Mouse (Mus musculus): ENCODE results near the gene Twf2. TPM values are rescaled to one million over a fixed set of nuclear protein-coding genes. Genes with fewer than 3 reads are reported as not detected.

Twf2 gene
- polyA plus RNA-seq, 2 experiments, result 14.9 to 18.7 TPM

DNA sequence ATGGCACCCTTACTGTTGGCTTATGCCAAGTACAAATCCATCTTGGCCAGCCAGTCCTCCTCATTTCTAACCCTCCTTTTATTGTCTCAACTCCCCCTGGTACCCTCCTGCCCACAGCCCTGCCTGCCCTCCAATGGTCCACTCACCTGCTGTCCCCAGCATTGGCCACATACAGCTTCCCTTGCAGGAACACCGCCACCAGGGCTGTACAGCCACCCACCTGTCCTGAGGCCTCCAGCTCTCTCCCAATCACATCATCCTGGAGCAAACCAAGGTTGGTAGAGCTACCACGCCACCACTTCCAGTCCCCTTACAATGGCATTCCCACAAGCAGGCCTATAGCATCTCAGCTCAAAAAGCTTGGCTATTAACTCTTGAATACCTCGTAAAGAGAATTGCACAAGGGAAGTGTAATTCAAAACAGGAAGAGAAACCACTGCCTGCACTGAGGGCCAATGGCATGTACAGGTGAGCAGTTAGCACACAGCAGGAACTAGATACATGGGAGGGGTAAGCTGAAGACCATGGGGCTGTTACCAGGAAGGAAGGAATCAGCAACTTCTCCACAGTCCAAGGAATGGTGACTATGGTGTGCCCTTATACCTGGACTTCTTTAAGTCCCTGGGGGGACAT is 5.7 kb upstream of the Twf2 start:
- H3K36me3 ChIP-seq (replicated peaks; ENCODE audit: control insufficient read depth, insufficient read depth, low read depth), result peaks cover 5% of the 10 kb centered on the region; the same call in 1 of the 2 replicates
- H3K9me3 ChIP-seq (ENCODE audit: control insufficient read depth, low read length), result no peaks in the 10 kb centered on the region
- no peak overlapping the region for H3K9ac ChIP-seq (replicated peaks)
- TF ChIP-seq CTCF (IDR thresholded peaks at IDR 0.05; ENCODE audit: low read depth) (no peak), EP300 (IDR thresholded peaks at IDR 0.05; ENCODE audit: low read depth) (no peak)
- no peak overlapping the region for H3K4me3 ChIP-seq (ENCODE audit: insufficient read depth in 1 of 2, low read depth in 2 of 2, low read length in 2 of 2)
- no peaks in the 10 kb centered on the region for H3K27me3 ChIP-seq (ENCODE audit: control insufficient read depth, insufficient read depth, low read length)
- ATAC-seq (ENCODE audit: insufficient read depth), result no peak
- peaks cover 0 to 11% of the 10 kb centered on the region in 2 experiments; a peak in 3 of 4 replicates for H3K4me1 ChIP-seq (replicated peaks; ENCODE audit: control insufficient read depth in 2 of 2, insufficient read depth in 2 of 2, low read length in 1 of 2)
- H3K27ac ChIP-seq, result no peak overlapping the region
- 74% methylated on average over 3 of the region's 3 CpGs for WGBS (ENCODE audit: insufficient replicate concordance)
- no peak for DNase-seq (ENCODE audit: low read depth in 3 of 3, low spot score in 3 of 3)
- H3K4me2 ChIP-seq (ENCODE audit: low read depth), result no peak overlapping the region

DNA sequence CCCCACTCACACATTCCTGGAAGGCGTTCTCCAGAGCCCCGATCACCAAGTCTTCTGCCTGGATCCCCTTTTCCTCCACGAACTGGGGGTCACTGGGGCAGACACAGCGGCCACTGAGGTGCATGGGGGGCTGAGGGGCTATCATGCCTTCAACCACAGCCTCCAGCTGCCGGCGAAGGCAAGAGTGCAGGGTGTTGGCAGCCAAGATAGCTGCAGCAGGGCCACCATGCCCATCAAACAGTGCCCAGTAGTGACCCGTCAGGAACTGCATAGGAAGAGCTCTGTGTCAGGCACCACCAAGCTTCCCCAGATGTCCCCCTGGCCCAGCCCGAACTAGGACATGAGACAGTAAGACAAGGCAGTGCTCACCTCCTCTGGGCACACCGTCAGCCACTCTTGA is 5.2 kb upstream of the Twf2 start:
- no peaks in the 10 kb centered on the region for H3K9me3 ChIP-seq (ENCODE audit: control insufficient read depth, low read length)
- DNase-seq (ENCODE audit: low read depth in 3 of 3, low spot score in 3 of 3), result no peak
- H3K9ac ChIP-seq (replicated peaks), result no peak overlapping the region
- H3K4me2 ChIP-seq (ENCODE audit: low read depth), result peak overlapping the region; percentile 76; the same call in 1 of the 2 replicates
- 76% methylated on average over 9 of the region's 9 CpGs for WGBS (ENCODE audit: insufficient replicate concordance)
- no peaks in the 10 kb centered on the region; the same call in 1 of the 2 replicates for H3K36me3 ChIP-seq (replicated peaks; ENCODE audit: control insufficient read depth, insufficient read depth, low read depth)
- ATAC-seq (ENCODE audit: insufficient read depth), result no peak
- H3K4me3 ChIP-seq (ENCODE audit: insufficient read depth in 1 of 2, low read depth in 2 of 2, low read length in 2 of 2), result no peak overlapping the region
- no peaks in the 10 kb centered on the region for H3K27me3 ChIP-seq (ENCODE audit: control insufficient read depth, insufficient read depth, low read length)
- no peak overlapping the region for H3K27ac ChIP-seq
- H3K4me1 ChIP-seq (replicated peaks; ENCODE audit: control insufficient read depth in 2 of 2, insufficient read depth in 2 of 2, low read length in 1 of 2), result peaks cover 0 to 13% of the 10 kb centered on the region in 2 experiments; a peak in 3 of 4 replicates
- TF ChIP-seq CTCF (IDR thresholded peaks at IDR 0.05; ENCODE audit: low read depth), result no peak
- TF ChIP-seq EP300 (IDR thresholded peaks at IDR 0.05; ENCODE audit: low read depth), result no peak

DNA sequence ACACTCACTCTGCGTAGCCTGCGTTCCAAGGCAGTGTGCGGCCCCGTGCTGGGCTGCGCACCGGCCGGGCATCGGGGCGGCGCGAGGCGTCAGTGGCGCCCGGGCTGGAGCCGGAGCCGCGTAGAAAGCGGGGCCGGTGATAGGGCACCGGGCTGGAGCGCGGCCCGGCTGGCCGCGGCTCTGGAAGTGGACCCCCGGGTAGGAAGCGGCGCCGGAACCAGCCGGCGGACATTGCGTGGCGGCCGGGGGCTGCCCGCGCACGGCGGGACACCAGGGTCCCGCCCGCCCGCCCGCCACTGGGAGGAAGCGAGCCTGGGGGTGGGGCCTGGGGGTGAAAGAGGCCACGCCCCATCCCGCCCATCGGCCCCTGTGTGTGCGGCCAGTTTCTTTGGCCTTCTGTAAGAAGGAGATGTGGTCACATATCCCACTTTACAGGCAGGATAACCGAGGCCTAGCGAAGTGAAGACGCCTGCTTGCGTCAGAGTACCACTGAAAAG is 3.9 kb upstream of the Twf2 start:
- ATAC-seq (ENCODE audit: insufficient read depth) (peak; percentile 64), DNase-seq (ENCODE audit: low read depth in 3 of 3, low spot score in 3 of 3) (peak; percentile 26 to 48 (median 44))
- Histone ChIP-seq H3K36me3 (replicated peaks; ENCODE audit: control insufficient read depth, insufficient read depth, low read depth) (no peaks in the 10 kb centered on the region; the same call in 1 of the 2 replicates), H3K4me1 (replicated peaks; ENCODE audit: control insufficient read depth in 2 of 2, insufficient read depth in 2 of 2, low read length in 1 of 2) (peaks cover 0 to 20% of the 10 kb centered on the region in 2 experiments; a peak in 3 of 4 replicates), H3K4me2 (ENCODE audit: low read depth) (peak overlapping the region; percentile 76), H3K27me3 (ENCODE audit: control insufficient read depth, insufficient read depth, low read length) (no peaks in the 10 kb centered on the region), H3K4me3 (ENCODE audit: insufficient read depth in 1 of 2, low read depth in 2 of 2, low read length in 2 of 2) (peak overlapping the region; percentile 65 to 67), H3K27ac (no peak overlapping the region), H3K9ac (replicated peaks) (peak overlapping the region; percentile 56), H3K9me3 (ENCODE audit: control insufficient read depth, low read length) (no peaks in the 10 kb centered on the region)
- TF ChIP-seq EP300 (IDR thresholded peaks at IDR 0.05; ENCODE audit: low read depth), result no peak
- TF ChIP-seq CTCF (IDR thresholded peaks at IDR 0.05; ENCODE audit: low read depth), result no peak
- 1% methylated on average over 29 of the region's 51 CpGs for WGBS (ENCODE audit: insufficient replicate concordance)

DNA sequence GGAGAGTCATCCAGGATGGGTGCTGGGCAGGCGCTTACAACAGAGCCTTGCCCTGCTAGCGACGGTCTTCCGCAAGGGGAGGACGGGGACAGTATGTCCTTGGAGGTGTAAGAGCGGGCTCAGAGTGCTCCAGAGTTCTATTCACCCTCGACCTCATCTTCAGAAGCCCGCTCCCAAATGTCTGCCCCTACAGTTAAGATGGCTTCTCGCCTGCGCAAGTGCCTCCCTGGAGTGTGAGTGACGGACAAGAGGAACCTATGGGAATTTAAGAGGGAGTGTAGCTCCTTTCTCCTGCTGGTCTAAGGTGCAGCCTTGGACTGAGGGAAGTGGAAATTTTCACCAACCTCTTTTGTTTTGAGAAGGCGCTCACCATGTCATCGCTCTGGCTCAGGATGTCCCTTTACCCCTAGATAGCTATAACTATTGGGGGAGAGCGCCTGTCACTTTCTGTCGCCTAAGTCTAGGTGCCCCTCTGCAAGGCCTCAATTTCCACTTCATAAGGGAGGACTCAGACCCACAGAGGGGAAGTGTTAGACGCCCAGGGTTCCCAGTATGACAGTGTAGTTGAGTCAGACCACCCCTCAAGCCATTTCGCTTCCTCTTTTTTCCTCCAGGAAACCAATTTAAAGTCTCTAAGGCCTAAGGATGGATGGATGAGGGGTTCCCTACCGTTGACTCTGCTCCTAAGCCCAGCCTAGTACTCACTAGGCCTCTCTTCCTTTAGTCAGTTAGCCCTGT is 3.2 kb upstream of the Twf2 start, which contains the start of gene Ppm1m:
Gene Ppm1m (minus strand): TSS at position 212 of the 738 bp plus-strand sequence.
- ATAC-seq (ENCODE audit: insufficient read depth) (no peak), DNase-seq (ENCODE audit: low read depth in 3 of 3, low spot score in 3 of 3) (no peak)
- peaks cover 0 to 21% of the 10 kb centered on the region in 2 experiments; a peak in 3 of 4 replicates for H3K4me1 ChIP-seq (replicated peaks; ENCODE audit: control insufficient read depth in 2 of 2, insufficient read depth in 2 of 2, low read length in 1 of 2)
- no peaks in the 10 kb centered on the region for H3K27me3 ChIP-seq (ENCODE audit: control insufficient read depth, insufficient read depth, low read length)
- H3K4me3 ChIP-seq (ENCODE audit: insufficient read depth in 1 of 2, low read depth in 2 of 2, low read length in 2 of 2), result peak within 1 kb of the TSS; percentile 65 to 67
- peak within 1 kb of the TSS; percentile 76 for H3K4me2 ChIP-seq (ENCODE audit: low read depth)
- WGBS (ENCODE audit: insufficient replicate concordance), result 33% methylated on average over 18 of the region's 18 CpGs
- no peak within 1 kb of the TSS for H3K27ac ChIP-seq
- H3K36me3 ChIP-seq (replicated peaks; ENCODE audit: control insufficient read depth, insufficient read depth, low read depth), result no peaks in the 10 kb centered on the region; the same call in 1 of the 2 replicates
- H3K9me3 ChIP-seq (ENCODE audit: control insufficient read depth, low read length), result no peaks in the 10 kb centered on the region
- TF ChIP-seq CTCF (IDR thresholded peaks at IDR 0.05; ENCODE audit: low read depth) (no peak), EP300 (IDR thresholded peaks at IDR 0.05; ENCODE audit: low read depth) (no peak)
- peak within 1 kb of the TSS; percentile 56 for H3K9ac ChIP-seq (replicated peaks)

DNA sequence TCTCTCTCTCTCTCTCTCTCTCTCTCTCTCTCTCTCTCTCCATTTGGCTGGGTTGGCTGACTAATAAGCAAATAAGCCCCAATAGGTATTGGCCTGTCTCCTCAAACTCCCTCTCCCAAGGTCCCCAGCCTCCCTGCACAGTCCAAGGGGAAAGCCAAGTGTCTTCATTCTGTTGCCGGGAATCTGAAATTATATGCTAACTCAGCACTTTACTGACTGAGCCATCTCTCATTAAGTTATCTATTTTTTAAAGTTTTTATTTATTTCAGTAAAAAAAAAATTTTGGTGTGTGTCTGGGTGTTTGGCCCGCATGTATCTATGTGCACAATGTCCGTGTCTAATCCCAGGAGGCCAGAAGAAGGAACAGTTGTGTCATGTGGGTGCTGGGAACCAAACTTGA is 1.0 kb upstream of the Twf2 start:
- Histone ChIP-seq H3K4me3 (ENCODE audit: insufficient read depth in 1 of 2, low read depth in 2 of 2, low read length in 2 of 2) (no peak overlapping the region), H3K27ac (no peak overlapping the region), H3K9ac (replicated peaks) (no peak overlapping the region), H3K4me2 (ENCODE audit: low read depth) (peak overlapping the region; percentile 81), H3K36me3 (replicated peaks; ENCODE audit: control insufficient read depth, insufficient read depth, low read depth) (no peaks in the 10 kb centered on the region), H3K9me3 (ENCODE audit: control insufficient read depth, low read length) (no peaks in the 10 kb centered on the region), H3K4me1 (replicated peaks; ENCODE audit: control insufficient read depth in 2 of 2, insufficient read depth in 2 of 2, low read length in 1 of 2) (peaks cover 0 to 22% of the 10 kb centered on the region in 2 experiments; a peak in 3 of 4 replicates), H3K27me3 (ENCODE audit: control insufficient read depth, insufficient read depth, low read length) (no peaks in the 10 kb centered on the region)
- 74% methylated on average over 3 of the region's 3 CpGs for WGBS (ENCODE audit: insufficient replicate concordance)
- DNase-seq (ENCODE audit: low read depth in 3 of 3, low spot score in 3 of 3), result no peak
- TF ChIP-seq EP300 (IDR thresholded peaks at IDR 0.05; ENCODE audit: low read depth), result no peak
- no peak for TF ChIP-seq CTCF (IDR thresholded peaks at IDR 0.05; ENCODE audit: low read depth)
- ATAC-seq (ENCODE audit: insufficient read depth), result no peak
